Mouse (Mus musculus): ENCODE measurements at regions not wholly inside any gene's neighbourhood (a gene's known extent, or its start where the extent isn't known, plus 50 kb on each side); places are given as distances from the start of the nearest gene placed in this dataset.

DNA sequence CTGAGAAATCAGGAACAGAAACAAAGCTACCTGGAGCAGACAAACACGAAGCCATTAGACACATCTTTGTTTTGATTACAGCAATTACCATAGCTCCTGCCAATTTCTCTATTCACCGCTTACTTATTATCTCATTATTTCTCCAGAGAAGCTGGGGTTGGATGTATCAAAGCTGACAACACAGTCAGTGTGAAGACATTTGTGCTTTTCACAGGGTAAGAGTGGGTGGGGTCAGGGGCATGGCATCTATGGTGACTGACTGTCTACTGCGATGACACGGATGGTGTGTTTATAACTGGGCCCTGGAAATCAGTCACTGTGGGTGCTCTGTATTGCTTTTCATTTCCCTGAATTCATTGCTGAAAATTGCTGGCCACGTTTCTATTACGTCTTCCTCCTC, 815.0 kb upstream of the Adgrl2 start:
- WGBS = 67% methylated on average over 6 of the region's 6 CpGs
- no peaks in the 10 kb centered on the region for H3K36me3 ChIP-seq (ENCODE audit: control insufficient read depth, insufficient read depth, low read length)
- TF ChIP-seq EP300 (optimal IDR thresholded peaks at IDR 0.05) (no peak), CTCF (IDR thresholded peaks at IDR 0.05; ENCODE audit: low read depth) (no peak)
- no peak for ATAC-seq (ENCODE audit: low FRiP score, low TSS enrichment)
- H3K9me3 ChIP-seq (ENCODE audit: control insufficient read depth, low read length) = no peaks in the 10 kb centered on the region
- no peak for DNase-seq (ENCODE audit: low spot score)
- no peak overlapping the region for H3K4me3 ChIP-seq (ENCODE audit: low read depth, low read length)
- no peak overlapping the region for H3K4me2 ChIP-seq (replicated peaks; ENCODE audit: low read depth)
- no peaks in the 10 kb centered on the region for H3K27me3 ChIP-seq (ENCODE audit: control insufficient read depth, insufficient read depth, low read length)
- H3K4me1 ChIP-seq (replicated peaks; ENCODE audit: control insufficient read depth, insufficient read depth) = no peaks in the 10 kb centered on the region
- H3K27ac ChIP-seq (replicated peaks) = no peak overlapping the region
- no peak overlapping the region for H3K9ac ChIP-seq (ENCODE audit: low read length)

DNA sequence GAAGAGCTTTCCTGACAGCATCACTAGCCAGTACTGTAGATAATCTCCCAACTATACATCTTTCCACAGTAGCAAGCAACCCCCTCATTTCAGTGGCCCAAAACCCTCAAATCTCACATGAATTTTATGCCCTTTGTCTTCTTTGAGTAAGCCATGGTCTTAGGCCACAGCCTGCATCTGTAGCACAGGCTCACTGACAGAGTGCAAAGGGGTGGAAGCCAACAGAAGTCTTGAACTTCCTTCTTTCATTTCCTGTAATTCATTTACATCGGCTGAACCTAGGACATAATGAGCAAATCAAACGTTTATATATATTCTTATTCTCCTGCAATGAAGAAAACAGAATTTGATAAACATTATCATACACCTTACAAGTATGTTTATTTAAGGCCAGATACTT, 805.8 kb upstream of the Adgrl2 start:
- ATAC-seq (ENCODE audit: low FRiP score, low TSS enrichment) (no peak), DNase-seq (ENCODE audit: low spot score) (no peak)
- Histone ChIP-seq H3K4me2 (replicated peaks; ENCODE audit: low read depth) (no peak overlapping the region), H3K36me3 (ENCODE audit: control insufficient read depth, insufficient read depth, low read length) (no peaks in the 10 kb centered on the region), H3K4me1 (replicated peaks; ENCODE audit: control insufficient read depth, insufficient read depth) (no peaks in the 10 kb centered on the region), H3K4me3 (ENCODE audit: low read depth, low read length) (no peak overlapping the region), H3K9me3 (ENCODE audit: control insufficient read depth, low read length) (no peaks in the 10 kb centered on the region), H3K9ac (ENCODE audit: low read length) (no peak overlapping the region), H3K27me3 (ENCODE audit: control insufficient read depth, insufficient read depth, low read length) (no peaks in the 10 kb centered on the region), H3K27ac (replicated peaks) (no peak overlapping the region)
- TF ChIP-seq CTCF (IDR thresholded peaks at IDR 0.05; ENCODE audit: low read depth) (no peak), EP300 (optimal IDR thresholded peaks at IDR 0.05) (no peak)
- WGBS = 72% methylated on average over 2 of the region's 2 CpGs

DNA sequence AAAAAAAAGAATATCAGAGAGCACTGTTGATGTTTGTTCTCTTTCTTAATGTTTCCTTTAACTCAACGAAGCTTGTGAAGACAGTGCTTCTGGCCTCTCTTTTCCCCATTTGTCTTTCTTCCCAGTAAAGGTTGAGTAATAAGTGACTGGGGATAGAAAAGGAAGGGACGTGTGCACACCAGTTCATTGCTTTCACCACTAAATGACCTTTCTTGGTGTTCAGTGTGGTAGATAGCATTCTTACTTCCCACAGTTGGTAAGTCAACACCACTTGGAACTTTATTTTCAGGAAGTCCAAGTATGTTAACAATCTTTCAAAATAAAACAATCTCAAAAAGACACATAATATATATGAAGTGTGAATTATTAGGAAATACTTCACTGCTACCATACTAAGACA, 801.2 kb upstream of the Adgrl2 start:
- ATAC-seq (ENCODE audit: low FRiP score, low TSS enrichment) = no peak

DNA sequence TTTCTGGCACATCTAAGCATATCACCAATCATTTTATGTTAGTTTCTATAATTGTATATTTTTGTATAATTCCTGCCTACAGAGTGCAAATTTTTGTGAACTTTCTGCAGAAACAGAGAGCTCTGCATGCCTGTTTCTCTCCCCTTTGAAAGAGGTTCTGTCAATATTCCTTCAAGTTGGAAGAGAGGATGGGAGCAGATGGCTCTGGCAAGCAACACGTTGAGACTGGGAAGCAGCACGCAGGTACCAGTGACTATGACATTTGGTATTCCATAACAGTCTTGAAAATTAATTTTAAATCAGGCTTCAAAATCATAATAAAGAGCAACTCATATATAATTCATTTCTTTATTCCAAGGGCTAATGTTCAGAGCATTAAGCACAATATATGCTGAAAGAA, 795.7 kb upstream of the Adgrl2 start:
- 78% methylated on average over 2 of the region's 2 CpGs for WGBS
- Histone ChIP-seq H3K4me1 (replicated peaks; ENCODE audit: control insufficient read depth, insufficient read depth) (no peaks in the 10 kb centered on the region), H3K27me3 (ENCODE audit: control insufficient read depth, insufficient read depth, low read length) (no peaks in the 10 kb centered on the region), H3K36me3 (ENCODE audit: control insufficient read depth, insufficient read depth, low read length) (no peaks in the 10 kb centered on the region), H3K27ac (replicated peaks) (no peak overlapping the region), H3K4me3 (ENCODE audit: low read depth, low read length) (no peak overlapping the region), H3K4me2 (replicated peaks; ENCODE audit: low read depth) (no peak overlapping the region), H3K9ac (ENCODE audit: low read length) (no peak overlapping the region), H3K9me3 (ENCODE audit: control insufficient read depth, low read length) (no peaks in the 10 kb centered on the region)
- TF ChIP-seq EP300 (optimal IDR thresholded peaks at IDR 0.05) (no peak), CTCF (IDR thresholded peaks at IDR 0.05; ENCODE audit: low read depth) (no peak)
- ATAC-seq (ENCODE audit: low FRiP score, low TSS enrichment) (no peak), DNase-seq (ENCODE audit: low spot score) (no peak)

More for the DNA sequence above, 801.2 kb upstream of the Adgrl2 start:
- Histone ChIP-seq H3K9ac (ENCODE audit: low read length) (no peak overlapping the region), H3K27ac (replicated peaks) (no peak overlapping the region), H3K9me3 (ENCODE audit: control insufficient read depth, low read length) (no peaks in the 10 kb centered on the region), H3K4me3 (ENCODE audit: low read depth, low read length) (no peak overlapping the region), H3K4me1 (replicated peaks; ENCODE audit: control insufficient read depth, insufficient read depth) (no peaks in the 10 kb centered on the region), H3K4me2 (replicated peaks; ENCODE audit: low read depth) (no peak overlapping the region), H3K27me3 (ENCODE audit: control insufficient read depth, insufficient read depth, low read length) (no peaks in the 10 kb centered on the region), H3K36me3 (ENCODE audit: control insufficient read depth, insufficient read depth, low read length) (no peaks in the 10 kb centered on the region)
- no peak for DNase-seq (ENCODE audit: low spot score)
- TF ChIP-seq CTCF (IDR thresholded peaks at IDR 0.05; ENCODE audit: low read depth) (no peak), EP300 (optimal IDR thresholded peaks at IDR 0.05) (no peak)
- 53% methylated on average over 2 of the region's 2 CpGs for WGBS

DNA sequence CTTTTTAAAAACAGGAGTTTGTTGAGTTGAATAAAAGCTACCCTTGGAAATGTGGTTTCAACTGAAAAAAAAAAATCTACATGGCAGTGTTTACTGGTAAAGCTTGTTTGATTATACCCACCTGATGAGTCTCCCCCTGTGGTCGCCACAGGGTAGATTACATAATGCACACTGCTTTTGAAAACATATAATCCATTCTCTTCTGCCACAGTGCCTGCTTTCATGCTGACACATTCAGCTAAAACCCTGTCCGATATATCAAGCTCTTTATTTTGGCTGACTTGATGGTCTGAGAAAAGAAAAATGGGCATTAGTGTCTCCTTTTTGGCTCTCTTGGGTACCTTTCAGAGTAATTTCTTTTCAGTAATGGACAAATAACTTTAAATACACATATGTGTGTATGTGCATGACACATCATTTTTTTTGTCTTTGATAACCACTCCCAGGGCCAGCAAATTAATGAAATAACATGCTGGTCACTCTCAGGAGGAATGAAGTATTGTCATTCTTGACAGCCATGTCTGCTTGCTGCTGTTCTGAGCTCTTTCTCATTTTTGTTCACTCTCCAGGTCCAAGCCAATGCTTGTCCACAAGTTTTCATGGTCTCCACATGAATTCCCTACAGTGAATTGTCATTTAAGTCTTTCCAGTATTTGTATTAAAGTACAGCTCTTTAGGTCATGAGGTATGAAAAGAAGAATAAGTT, 793.7 kb upstream of the Adgrl2 start:
- H3K27me3 ChIP-seq (ENCODE audit: control insufficient read depth, insufficient read depth, low read length) = no peaks in the 10 kb centered on the region
- TF ChIP-seq CTCF (IDR thresholded peaks at IDR 0.05; ENCODE audit: low read depth) = no peak
- ATAC-seq (ENCODE audit: low FRiP score, low TSS enrichment) (no peak), DNase-seq (ENCODE audit: low spot score) (no peak)
- no peak overlapping the region for H3K4me3 ChIP-seq (ENCODE audit: low read depth, low read length)
- 62% methylated on average over 2 of the region's 2 CpGs for WGBS
- H3K36me3 ChIP-seq (ENCODE audit: control insufficient read depth, insufficient read depth, low read length) = no peaks in the 10 kb centered on the region
- H3K27ac ChIP-seq (replicated peaks) = no peak overlapping the region
- no peak overlapping the region for H3K4me2 ChIP-seq (replicated peaks; ENCODE audit: low read depth)
- H3K9me3 ChIP-seq (ENCODE audit: control insufficient read depth, low read length) = no peaks in the 10 kb centered on the region
- H3K9ac ChIP-seq (ENCODE audit: low read length) = no peak overlapping the region
- no peaks in the 10 kb centered on the region for H3K4me1 ChIP-seq (replicated peaks; ENCODE audit: control insufficient read depth, insufficient read depth)

DNA sequence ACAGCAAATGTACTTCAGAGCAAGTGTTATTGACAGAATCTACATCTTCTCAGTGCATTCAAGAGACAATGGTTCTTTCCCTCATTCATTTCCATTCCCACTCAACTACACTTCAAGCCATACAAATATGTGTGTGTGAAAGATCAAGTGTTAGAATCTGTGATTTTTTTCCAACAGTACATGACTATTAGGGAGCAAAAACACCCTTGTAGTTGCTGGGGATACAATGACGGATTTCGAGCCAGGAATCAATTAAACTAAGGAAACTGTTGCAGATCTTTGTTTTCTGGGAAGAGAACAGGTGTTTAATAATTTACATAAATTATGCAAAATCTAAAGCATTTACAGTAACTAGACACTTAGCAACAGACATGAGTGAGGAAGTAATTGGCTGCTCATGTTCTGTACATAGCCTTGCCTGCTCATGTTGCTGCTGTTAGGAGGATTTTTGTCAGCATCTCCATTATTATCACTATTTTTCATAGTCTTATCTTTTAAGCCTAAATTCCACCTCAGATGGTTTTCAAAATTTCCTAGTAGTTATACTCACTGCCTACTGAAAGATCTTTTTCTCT, 777.6 kb upstream of the Adgrl2 start:
- Histone ChIP-seq H3K9me3 (ENCODE audit: control insufficient read depth, low read length) (no peaks in the 10 kb centered on the region), H3K4me1 (replicated peaks; ENCODE audit: control insufficient read depth, insufficient read depth) (no peaks in the 10 kb centered on the region), H3K9ac (ENCODE audit: low read length) (no peak overlapping the region), H3K4me2 (replicated peaks; ENCODE audit: low read depth) (no peak overlapping the region), H3K27ac (replicated peaks) (no peak overlapping the region), H3K4me3 (ENCODE audit: low read depth, low read length) (no peak overlapping the region), H3K27me3 (ENCODE audit: control insufficient read depth, insufficient read depth, low read length) (no peaks in the 10 kb centered on the region), H3K36me3 (ENCODE audit: control insufficient read depth, insufficient read depth, low read length) (no peaks in the 10 kb centered on the region)
- DNase-seq (ENCODE audit: low spot score) = no peak
- TF ChIP-seq CTCF (IDR thresholded peaks at IDR 0.05; ENCODE audit: low read depth) (no peak), EP300 (optimal IDR thresholded peaks at IDR 0.05) (no peak)
- WGBS = 88% methylated on average over 2 of the region's 2 CpGs
- ATAC-seq (ENCODE audit: low FRiP score, low TSS enrichment) = no peak
